Mouse (Mus musculus): Measurements from ENCODE around the gene Phf21b. TPM values are rescaled to one million over a fixed set of nuclear protein-coding genes. Genes with fewer than 3 reads are reported as not detected.
"Not testable (repeated sequence)": the region's sequence is repeated elsewhere in the genome, so short reads cannot be mapped to it uniquely, and the experiment has no call there.

Phf21b gene
- polyA plus RNA-seq, 1 experiment = 0.90 TPM

DNA sequence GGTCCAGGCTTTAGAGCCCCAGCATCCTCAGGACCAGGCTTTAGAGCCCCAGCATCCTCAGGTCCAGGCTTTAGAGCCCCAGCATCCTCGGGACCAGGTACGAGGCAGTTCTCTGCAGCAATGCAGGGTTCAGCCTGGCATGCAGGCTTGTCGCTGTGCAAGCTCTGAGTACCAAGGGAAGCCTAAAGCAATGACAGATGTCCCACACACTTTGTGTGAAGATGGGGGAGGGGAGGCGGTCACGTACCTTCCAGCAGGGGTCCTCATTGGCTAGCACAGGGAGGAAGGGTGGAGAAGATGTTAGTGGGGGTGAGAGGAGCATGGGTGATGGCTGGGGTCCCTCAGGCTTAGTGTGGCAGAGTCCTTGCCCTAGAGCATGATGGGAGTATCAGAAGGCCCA, 62.2 kb downstream of the Phf21b start:
- TF ChIP-seq CTCF (IDR thresholded peaks at IDR 0.05; ENCODE audit: borderline replicate concordance, insufficient read depth, low read length) (no peak), POLR2A (IDR thresholded peaks at IDR 0.05; ENCODE audit: low read depth, low read length) (no peak)
- Histone ChIP-seq H3K27ac (ENCODE audit: insufficient read depth, low read length) (no peak overlapping the region), H3K4me3 (ENCODE audit: insufficient read depth, low read length) (no peak overlapping the region), H3K4me1 (ENCODE audit: control insufficient read depth, insufficient read depth, low read length) (no peaks in the 10 kb centered on the region)

DNA sequence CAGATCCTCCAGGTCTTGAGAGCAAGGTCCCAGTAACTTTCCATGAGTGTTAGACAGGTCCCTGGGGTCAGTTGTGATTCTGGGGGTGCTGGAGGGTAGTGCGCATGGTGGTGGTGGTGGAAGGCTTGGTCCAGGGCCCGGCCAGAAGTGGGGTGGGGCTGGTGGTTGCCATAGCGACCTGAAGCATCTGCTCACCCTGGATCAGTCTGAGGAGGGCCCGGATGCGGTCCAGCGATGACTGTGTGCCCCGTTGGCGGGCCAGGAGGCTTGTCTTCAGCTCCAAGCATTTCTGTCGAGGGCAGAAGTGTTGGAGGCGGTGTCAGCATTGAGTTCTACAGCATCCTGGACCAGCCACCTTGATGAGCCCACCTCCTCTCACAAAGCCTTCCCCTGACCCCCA, 68.7 kb downstream of the Phf21b start:
- H3K4me3 ChIP-seq (ENCODE audit: insufficient read depth, low read length) = no peak overlapping the region

DNA sequence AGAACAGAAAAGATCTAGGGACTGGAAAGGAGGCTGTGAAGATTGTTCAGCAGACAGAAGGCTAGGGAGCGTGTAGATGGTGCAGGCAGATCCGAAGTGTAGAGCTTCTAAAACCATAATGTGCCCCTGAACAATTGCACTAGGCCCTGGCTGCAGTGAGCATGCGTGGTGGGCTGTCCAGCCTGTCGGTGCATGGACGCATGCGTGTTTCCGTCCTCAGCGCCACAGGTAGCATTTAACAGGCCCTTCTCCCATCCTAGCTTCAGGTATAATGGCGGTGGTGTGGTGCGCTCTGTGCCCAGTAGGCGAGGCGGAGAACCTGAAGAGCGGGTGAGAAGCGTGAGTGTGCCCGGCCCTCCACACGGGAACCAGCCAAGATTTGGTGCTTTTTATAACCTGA, 71.0 kb downstream of the Phf21b start:
- Histone ChIP-seq H3K4me3 (ENCODE audit: insufficient read depth, low read length) (no peak overlapping the region), H3K4me1 (ENCODE audit: control insufficient read depth, insufficient read depth, low read length) (no peaks in the 10 kb centered on the region), H3K27ac (ENCODE audit: insufficient read depth, low read length) (no peak overlapping the region)
- no peak for TF ChIP-seq CTCF (IDR thresholded peaks at IDR 0.05; ENCODE audit: borderline replicate concordance, insufficient read depth, low read length)
- TF ChIP-seq POLR2A (IDR thresholded peaks at IDR 0.05; ENCODE audit: low read depth, low read length) = no peak

More for the DNA sequence above, 68.7 kb downstream of the Phf21b start:
- no peaks in the 10 kb centered on the region for H3K4me1 ChIP-seq (ENCODE audit: control insufficient read depth, insufficient read depth, low read length)
- H3K27ac ChIP-seq (ENCODE audit: insufficient read depth, low read length) = no peak overlapping the region
- TF ChIP-seq CTCF (IDR thresholded peaks at IDR 0.05; ENCODE audit: borderline replicate concordance, insufficient read depth, low read length) = no peak

DNA sequence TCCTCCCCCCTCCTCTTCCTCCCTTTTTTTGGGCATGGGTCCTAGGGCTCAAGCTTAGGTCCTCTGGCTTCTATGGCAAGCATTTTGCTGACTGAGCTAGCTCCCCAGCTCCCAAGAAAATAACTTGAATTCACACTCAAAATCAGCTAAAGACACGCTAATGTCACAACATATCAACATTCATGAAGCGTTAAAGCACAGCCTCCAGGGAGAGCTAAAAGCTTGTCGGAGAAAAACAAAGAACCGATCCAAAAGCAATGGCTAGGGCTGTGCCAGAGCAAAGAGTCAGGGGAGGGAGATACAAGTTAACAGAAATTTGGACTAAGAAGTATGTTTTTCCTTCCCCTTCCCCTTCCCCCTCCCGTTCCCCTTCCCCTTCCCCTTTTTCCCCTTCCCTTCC, 77.3 kb downstream of the Phf21b start:
- TF ChIP-seq POLR2A (IDR thresholded peaks at IDR 0.05; ENCODE audit: low read depth, low read length) (no peak), CTCF (IDR thresholded peaks at IDR 0.05; ENCODE audit: borderline replicate concordance, insufficient read depth, low read length) (no peak)
- no peak overlapping the region for H3K27ac ChIP-seq (ENCODE audit: insufficient read depth, low read length)
- peaks cover 2% of the 10 kb centered on the region; the same call in 1 of the 2 replicates for H3K4me1 ChIP-seq (ENCODE audit: control insufficient read depth, insufficient read depth, low read length)
- no peak overlapping the region for H3K4me3 ChIP-seq (ENCODE audit: insufficient read depth, low read length)

DNA sequence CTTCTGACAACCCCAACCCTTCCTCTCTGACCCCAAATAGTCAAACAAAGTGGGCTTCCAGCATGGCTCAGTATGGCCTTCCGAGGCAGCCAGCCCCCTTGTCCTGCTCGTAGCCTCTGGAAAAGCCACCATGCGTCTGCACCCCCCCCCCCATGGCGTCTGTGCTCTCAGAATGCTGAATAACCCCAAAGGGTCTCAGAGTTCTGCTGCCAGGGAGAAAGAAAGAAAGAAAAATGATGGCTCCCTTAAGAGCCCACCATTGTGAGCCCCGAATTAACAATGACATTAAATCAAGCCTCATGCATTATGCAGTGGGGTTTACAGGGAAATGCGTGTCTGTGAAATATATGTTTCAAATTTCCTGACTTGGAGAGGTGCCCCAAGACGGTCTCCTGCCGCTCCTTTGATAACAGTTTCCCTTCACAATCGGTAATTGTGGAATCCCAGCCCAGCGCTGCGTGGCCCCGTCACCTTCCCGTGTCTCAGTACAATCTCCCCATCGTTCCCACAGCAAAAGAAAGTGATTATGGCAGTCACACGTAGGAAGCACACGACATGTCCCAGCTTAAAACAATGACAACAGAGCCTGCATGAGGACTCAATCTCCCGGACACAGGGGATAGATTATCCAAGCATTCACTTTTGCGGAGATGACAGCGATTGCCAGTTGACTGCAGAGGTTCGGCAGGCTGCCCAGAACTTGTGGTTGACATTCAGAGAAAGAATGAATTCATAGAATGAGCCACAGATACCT, 80.3 kb downstream of the Phf21b start:
- Histone ChIP-seq H3K4me3 (ENCODE audit: insufficient read depth, low read length) (no peak overlapping the region), H3K27ac (ENCODE audit: insufficient read depth, low read length) (no peak overlapping the region), H3K4me1 (ENCODE audit: control insufficient read depth, insufficient read depth, low read length) (peaks cover 2% of the 10 kb centered on the region; the same call in 1 of the 2 replicates)
- TF ChIP-seq CTCF (IDR thresholded peaks at IDR 0.05; ENCODE audit: borderline replicate concordance, insufficient read depth, low read length) (no peak), POLR2A (IDR thresholded peaks at IDR 0.05; ENCODE audit: low read depth, low read length) (no peak)

DNA sequence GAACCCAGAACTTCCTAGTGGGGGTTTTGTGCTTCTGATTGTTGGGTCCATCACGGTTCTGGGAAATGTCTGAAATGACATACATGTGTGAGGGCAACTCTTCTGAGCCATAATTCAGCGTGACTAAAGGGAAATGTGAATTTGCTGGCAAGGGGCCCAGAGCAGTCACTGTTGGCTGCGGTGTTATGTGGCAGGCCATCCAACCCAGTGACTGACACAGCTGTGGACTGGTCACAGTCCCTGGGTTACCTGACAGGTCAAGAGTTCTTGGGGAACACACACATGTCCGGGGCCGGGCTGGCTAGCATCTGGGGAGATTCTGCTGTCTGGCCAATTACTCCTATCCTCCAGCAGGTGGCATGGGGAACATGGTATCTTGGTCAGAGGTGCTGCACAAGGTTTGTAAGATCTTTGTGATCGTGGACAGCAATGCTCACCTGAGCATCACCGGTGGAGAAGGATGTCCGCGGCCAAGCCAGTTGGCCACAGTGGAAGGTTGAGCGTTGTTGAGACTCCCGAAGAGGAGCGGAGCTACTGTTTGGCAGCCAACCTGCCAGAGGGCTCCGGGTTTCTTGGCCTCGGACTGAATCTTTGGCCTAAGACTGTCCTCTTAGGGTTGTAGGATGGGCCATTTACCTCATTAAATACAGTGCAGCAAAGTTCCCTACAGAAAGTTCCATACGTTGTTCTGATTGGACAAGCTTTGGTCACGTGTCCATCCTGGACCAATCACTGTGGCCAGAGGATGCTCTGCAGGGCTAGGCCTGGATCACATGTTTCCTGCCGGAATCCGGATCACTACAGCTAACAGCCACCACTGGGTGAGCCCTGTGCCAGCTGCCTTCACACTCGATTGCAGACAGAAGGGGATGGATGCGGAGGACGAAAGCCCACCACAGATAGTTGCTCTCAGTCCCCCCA, 83.4 kb downstream of the Phf21b start:
- Histone ChIP-seq H3K4me3 (ENCODE audit: insufficient read depth, low read length) (no peak overlapping the region), H3K27ac (ENCODE audit: insufficient read depth, low read length) (no peak overlapping the region), H3K4me1 (ENCODE audit: control insufficient read depth, insufficient read depth, low read length) (peaks cover 12% of the 10 kb centered on the region)
- TF ChIP-seq CTCF (IDR thresholded peaks at IDR 0.05; ENCODE audit: borderline replicate concordance, insufficient read depth, low read length) = no peak
- TF ChIP-seq POLR2A (IDR thresholded peaks at IDR 0.05; ENCODE audit: low read depth, low read length) = no peak

DNA sequence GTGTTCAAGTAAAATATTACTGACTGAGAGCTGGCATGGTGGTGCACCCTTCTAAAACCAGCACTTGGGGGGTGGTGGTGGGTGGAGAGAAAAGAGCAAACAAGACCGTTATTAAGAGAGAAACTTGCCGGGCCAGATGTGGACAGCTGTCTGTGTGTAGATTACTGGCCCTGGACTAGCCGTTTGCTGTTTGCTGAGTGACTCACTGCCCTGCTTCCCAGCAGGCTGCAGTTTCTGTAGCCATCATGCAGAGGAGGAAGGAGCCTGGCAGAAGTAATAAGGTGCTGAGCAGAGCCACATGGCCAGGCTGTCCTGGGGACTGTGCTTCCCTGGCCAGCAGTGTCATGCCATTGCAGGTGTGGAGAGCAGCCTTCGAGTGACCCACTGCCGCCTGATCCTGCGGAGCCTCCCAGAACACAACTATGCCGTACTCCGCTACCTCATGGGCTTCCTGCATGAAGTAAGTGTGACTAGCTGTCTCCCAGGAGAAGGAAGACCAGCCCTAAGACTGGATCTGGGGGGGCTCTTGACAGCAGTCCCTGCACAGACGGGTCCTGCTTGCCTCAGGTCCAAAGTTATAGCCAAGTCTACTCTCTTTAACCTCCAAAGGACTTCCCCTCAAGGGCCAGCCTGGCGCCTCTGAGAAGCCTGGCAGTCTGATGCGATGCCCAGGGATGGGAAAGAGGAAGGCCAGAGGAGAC, 86.1 kb downstream of the Phf21b start:
- TF ChIP-seq POLR2A (IDR thresholded peaks at IDR 0.05; ENCODE audit: low read depth, low read length) = no peak
- TF ChIP-seq CTCF (IDR thresholded peaks at IDR 0.05; ENCODE audit: borderline replicate concordance, insufficient read depth, low read length) = no peak

DNA sequence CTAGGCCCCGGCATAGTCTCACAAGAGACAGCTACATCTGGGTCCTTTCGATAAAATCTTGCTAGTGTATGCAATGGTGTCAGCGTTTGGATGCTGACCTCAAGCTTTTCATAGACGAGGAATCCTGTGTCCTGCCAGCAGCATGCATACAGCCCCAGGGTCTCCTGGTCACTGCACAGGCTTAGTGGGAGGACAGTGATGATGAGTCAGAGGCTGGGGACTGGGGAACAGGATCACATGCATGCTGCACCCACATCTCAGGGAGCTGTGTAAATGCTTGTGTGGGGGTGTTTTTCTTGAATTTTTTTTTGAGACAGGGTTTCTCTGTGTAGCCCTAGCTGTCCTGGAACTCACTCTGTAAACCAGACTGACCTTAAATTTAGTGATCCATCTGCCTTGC, 87.3 kb downstream of the Phf21b start:
- not testable (repeated sequence) for H3K27ac ChIP-seq (ENCODE audit: insufficient read depth, low read length); H3K4me1 ChIP-seq (ENCODE audit: control insufficient read depth, insufficient read depth, low read length); H3K4me3 ChIP-seq (ENCODE audit: insufficient read depth, low read length)

More for the DNA sequence above, 86.1 kb downstream of the Phf21b start:
- H3K4me3 ChIP-seq (ENCODE audit: insufficient read depth, low read length) = no peak overlapping the region
- no peak overlapping the region for H3K27ac ChIP-seq (ENCODE audit: insufficient read depth, low read length)
- H3K4me1 ChIP-seq (ENCODE audit: control insufficient read depth, insufficient read depth, low read length) = peaks cover 10% of the 10 kb centered on the region; the same call in 1 of the 2 replicates

DNA sequence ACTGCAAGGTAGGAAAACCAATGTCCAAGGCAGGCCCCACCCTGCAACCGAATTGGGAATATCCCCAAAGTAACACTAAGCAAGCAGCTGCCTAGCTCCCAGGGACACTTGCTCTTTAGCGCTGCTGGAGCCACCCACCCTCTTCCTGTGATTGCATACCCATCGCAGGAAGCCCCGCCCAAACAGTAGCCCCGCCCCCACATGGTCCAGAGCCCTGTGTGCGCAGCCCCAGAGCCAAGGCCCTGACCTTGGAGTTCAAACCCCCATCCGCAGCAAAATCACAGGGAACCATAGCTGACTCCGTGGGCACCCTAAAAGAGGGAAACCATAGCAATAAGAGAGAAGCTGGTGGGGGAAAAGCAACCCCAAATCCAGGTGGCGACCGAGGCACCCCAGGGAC, 89.2 kb downstream of the Phf21b start:
- peaks cover 10% of the 10 kb centered on the region; the same call in 1 of the 2 replicates for H3K4me1 ChIP-seq (ENCODE audit: control insufficient read depth, insufficient read depth, low read length)
- TF ChIP-seq POLR2A (IDR thresholded peaks at IDR 0.05; ENCODE audit: low read depth, low read length) = no peak
- no peak overlapping the region for H3K4me3 ChIP-seq (ENCODE audit: insufficient read depth, low read length)
- no peak overlapping the region for H3K27ac ChIP-seq (ENCODE audit: insufficient read depth, low read length)

Data from embryonic fibroblast, embryonic 13.5 days (primary cell).